Mouse (Mus musculus) liver, embryonic 14.5 days (tissue): ENCODE measurements around the gene Ccdc106. TPM values are rescaled to one million over a fixed set of nuclear protein-coding genes. Genes with fewer than 3 reads are reported as not detected.

Experiments
- ATAC-seq: fragments of 200-750 bp; cut with Nextera tagmentation; 2 replicates; pipeline ENCODE4 v1.8.0; 2017; ENCODE audit warnings: moderate number of reproducible peaks, mild to moderate bottlenecking, moderate library complexity; ENCODE audit not compliant: insufficient read depth
- DNase-seq, 3 experiments: peaks; one replicate each; pipeline ENCODE4 v3.0.0-alpha.2; 2012 to 2013; ENCODE audit warnings: low read depth in 3 of 3, low spot score in 3 of 3
- H3K27ac ChIP-seq: fragments of 300-500 bp; sonication (generic); 2 replicates; pipeline ENCODE4 v1.5.1; 2014; ENCODE audit warnings: moderate library complexity, mild to moderate bottlenecking, control low read depth, inconsistent platforms
- H3K27me3 ChIP-seq: fragments of 300-500 bp; sonication (generic); 2 replicates; pipeline ENCODE4 v1.6.1; 2014; ENCODE audit warnings: mild to moderate bottlenecking, low read length, moderate library complexity; ENCODE audit not compliant: control insufficient read depth, insufficient read depth
- H3K36me3 ChIP-seq: fragments of 300-500 bp; sonication (generic); replicated peaks from 2 replicates; pipeline ENCODE4 v1.6.1; 2014; ENCODE audit warnings: low read depth; ENCODE audit not compliant: control insufficient read depth, insufficient read depth
- H3K4me1 ChIP-seq, 2 experiments: fragments of 200-500 bp in 1 of 2; fragments of 300-500 bp in 1 of 2; sonication (generic) in 1 of 2; replicated peaks; 2 replicates each; pipeline ENCODE4 v1.6.1; 2012 to 2014; ENCODE audit warnings: antibody characterized with exemption in 1 of 2, inconsistent platforms in 1 of 2, low read length in 1 of 2; ENCODE audit not compliant: control insufficient read depth in 2 of 2, insufficient read depth in 2 of 2
- H3K4me2 ChIP-seq: fragments of 300-500 bp; sonication (generic); 2 replicates; pipeline ENCODE4 v1.6.1; 2014; ENCODE audit warnings: low read depth, mild to moderate bottlenecking, control low read depth, moderate library complexity
- H3K4me3 ChIP-seq, 2 experiments: fragments of 200-500 bp in 1 of 2; fragments of 300-500 bp in 1 of 2; sonication (generic) in 1 of 2; 2 replicates each; pipeline ENCODE4 v1.5.1; 2012 to 2014; ENCODE audit warnings: low read depth in 2 of 2, low read length in 2 of 2, mild to moderate bottlenecking in 2 of 2, control low read depth in 1 of 2, inconsistent platforms in 1 of 2, moderate library complexity in 1 of 2; ENCODE audit not compliant: insufficient read depth in 1 of 2
- H3K9ac ChIP-seq: fragments of 300-500 bp; sonication (generic); replicated peaks from 2 replicates; pipeline ENCODE4 v1.6.1; 2014; ENCODE audit warnings: mild to moderate bottlenecking, control low read depth, moderate library complexity
- H3K9me3 ChIP-seq: fragments of 300-500 bp; sonication (generic); 2 replicates; pipeline ENCODE4 v1.6.1; 2016; ENCODE audit warnings: low read length, mixed read lengths; ENCODE audit not compliant: control insufficient read depth
- CTCF ChIP-seq: IDR thresholded peaks from 2 replicates; pipeline ENCODE4 v1.5.1; 2016; ENCODE audit warnings: antibody characterized with exemption, low read depth, control low read depth
- EP300 ChIP-seq: IDR thresholded peaks from 2 replicates; pipeline ENCODE4 v1.6.1; 2016; ENCODE audit warnings: antibody characterized with exemption, low read depth
- WGBS: fragments of 180-500 bp; shearing (Covaris S2); extraction: QIAGEN DNeasy Blood & Tissue Kit; methylation state at CpG from one replicate; pipeline ENCODE4 v1.1.7; 2014; ENCODE audit not compliant: insufficient replicate concordance; 5-methylcytosine and 5-hydroxymethylcytosine counted together
- polyA plus RNA-seq, 2 experiments: library from polyadenylated mRNA; depleted of rRNA in 1 of 2; stranded (reverse) in 1 of 2; unstranded in 1 of 2; fragments of >200 nt; fragmentation: Nextera tagmentation in 1 of 2; extraction: Ambion mirVana in 1 of 2; gene quantifications; 2 replicates each; pipeline versions ENCODE4 v1.2.1 to v1.2.3; 2012 to 2014

Gene Ccdc106
- polyA plus RNA-seq, 2 experiments = 0.24 to 0.64 TPM

DNA sequence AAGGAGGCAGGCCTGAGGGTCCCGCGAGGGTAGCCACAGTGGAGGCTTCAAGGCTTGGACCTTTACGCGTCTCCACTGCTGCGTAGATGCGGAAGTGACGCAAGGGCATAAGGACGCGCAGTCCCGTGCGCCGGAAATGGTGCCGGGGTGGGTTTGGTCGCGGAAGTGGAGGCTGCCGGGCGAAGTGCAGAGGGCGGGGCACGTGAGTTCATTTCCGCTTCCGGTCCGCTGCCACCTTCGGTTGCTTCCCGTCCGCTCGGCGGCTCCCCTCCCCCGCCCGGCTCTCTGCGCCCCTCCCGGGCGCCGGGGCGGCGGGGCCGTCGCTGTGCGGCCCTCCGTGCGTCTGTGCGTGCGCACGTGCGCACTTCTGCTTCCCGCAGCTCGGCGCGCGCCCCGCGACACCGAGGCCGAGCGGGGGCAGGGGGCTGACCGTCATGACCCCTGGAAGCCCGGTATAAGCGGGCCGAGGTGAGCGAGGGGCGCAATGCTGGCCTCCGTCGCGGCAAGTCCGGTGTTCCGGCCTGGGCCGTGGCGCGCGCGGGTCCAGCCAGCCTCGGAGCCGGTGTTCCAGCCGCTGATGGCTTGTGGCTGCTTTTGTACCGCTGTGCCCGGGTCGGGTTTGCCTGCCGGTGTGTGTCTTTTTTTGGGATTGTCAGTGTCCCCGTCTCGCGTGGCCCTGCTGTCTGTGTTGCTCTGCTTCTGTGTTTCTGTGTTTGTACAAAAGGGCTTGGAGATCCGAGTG, 59.8 kb downstream of the Ccdc106 start, which contains the start of gene Epn1:
TSS of gene Epn1 (plus strand) at position 226 of the 742 bp plus-strand sequence.
- peak within 1 kb of the TSS; percentile 92 for H3K27ac ChIP-seq
- TF ChIP-seq EP300 = no peak
- 0 out of 2 replicates have a peak, but pooled peaks have one; percentile 2 for TF ChIP-seq CTCF
- H3K36me3 ChIP-seq = peaks cover 60% of the 10 kb centered on the region
- WGBS = 0% methylated on average over 68 of the region's 81 CpGs
- H3K9ac ChIP-seq = peak within 1 kb of the TSS; percentile 92
- H3K4me3 ChIP-seq = peak within 1 kb of the TSS; percentile 90 to 100
- H3K27me3 ChIP-seq = no peaks in the 10 kb centered on the region
- ATAC-seq (peak; percentile 86), DNase-seq (peak; percentile 89 to 92 (median 90))
- H3K9me3 ChIP-seq = no peaks in the 10 kb centered on the region
- peak within 1 kb of the TSS; percentile 92 for H3K4me2 ChIP-seq
- H3K4me1 ChIP-seq = peaks cover 19 to 34% of the 10 kb centered on the region in 2 experiments

DNA sequence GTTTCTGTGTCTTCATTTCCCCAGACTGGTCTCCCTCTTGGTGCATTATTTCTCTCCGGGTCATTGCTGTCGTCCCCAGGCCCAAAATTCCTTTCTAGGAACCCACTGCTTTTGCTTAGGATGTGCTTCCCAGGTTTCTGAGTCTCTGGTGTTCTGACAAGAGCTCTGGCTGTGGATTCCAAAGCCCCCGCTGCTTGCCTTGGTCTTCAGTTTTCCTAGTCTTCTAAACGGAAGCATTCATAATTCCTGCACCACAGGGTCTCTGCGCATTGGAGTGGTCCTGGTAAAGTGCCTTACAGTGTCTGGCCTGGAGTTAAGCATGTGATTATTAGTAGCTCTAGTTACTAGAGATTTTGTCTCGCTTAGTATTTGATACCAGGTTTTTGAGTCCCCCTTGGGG, 60.5 kb downstream of the Ccdc106 start:
- Histone ChIP-seq H3K36me3 (peaks cover 61% of the 10 kb centered on the region), H3K9ac (peak overlapping the region; percentile 92), H3K27me3 (no peaks in the 10 kb centered on the region), H3K27ac (peak overlapping the region; percentile 92), H3K9me3 (no peaks in the 10 kb centered on the region), H3K4me3 (peak overlapping the region; percentile 90 to 100), H3K4me1 (peaks cover 19 to 33% of the 10 kb centered on the region in 2 experiments), H3K4me2 (peak overlapping the region; percentile 92)
- 5% methylated on average over 6 of the region's 6 CpGs for WGBS
- DNase-seq (no peak), ATAC-seq (no peak)
- TF ChIP-seq EP300 = no peak
- TF ChIP-seq CTCF = no peak

DNA sequence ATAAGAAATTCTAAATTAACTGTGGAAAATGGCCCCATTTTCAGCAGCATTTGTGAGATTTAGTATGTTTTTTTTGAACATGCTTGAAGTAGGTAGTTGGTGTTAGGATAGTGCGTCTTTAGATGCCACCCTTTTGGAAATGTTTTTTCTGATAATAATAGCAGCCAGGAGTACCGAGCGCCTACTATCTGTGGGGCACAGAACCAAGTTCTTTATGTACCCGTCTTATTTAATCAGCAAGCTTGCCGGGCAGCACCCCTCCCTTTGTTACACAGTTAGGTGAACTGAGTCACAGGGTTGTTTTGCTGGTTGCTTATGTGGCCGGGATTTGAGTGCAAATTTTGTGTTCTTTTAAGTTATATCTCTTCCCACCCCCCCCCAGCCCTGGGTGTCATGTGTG, 60.9 kb downstream of the Ccdc106 start:
- peak overlapping the region; percentile 92 for H3K4me2 ChIP-seq
- DNase-seq (peak; percentile 66 to 71 (median 71)), ATAC-seq (peak; percentile 47)
- H3K36me3 ChIP-seq = peaks cover 62% of the 10 kb centered on the region
- peak overlapping the region; percentile 92 for H3K9ac ChIP-seq
- 7% methylated on average over 6 of the region's 6 CpGs for WGBS
- no peaks in the 10 kb centered on the region for H3K9me3 ChIP-seq
- TF ChIP-seq CTCF (peak; percentile 27; the same call in 1 of the 2 replicates), EP300 (peak; percentile 63)
- peak overlapping the region; percentile 92 for H3K27ac ChIP-seq
- peak overlapping the region; percentile 90 to 100 for H3K4me3 ChIP-seq
- H3K27me3 ChIP-seq = no peaks in the 10 kb centered on the region
- H3K4me1 ChIP-seq = peaks cover 18 to 29% of the 10 kb centered on the region in 2 experiments

DNA sequence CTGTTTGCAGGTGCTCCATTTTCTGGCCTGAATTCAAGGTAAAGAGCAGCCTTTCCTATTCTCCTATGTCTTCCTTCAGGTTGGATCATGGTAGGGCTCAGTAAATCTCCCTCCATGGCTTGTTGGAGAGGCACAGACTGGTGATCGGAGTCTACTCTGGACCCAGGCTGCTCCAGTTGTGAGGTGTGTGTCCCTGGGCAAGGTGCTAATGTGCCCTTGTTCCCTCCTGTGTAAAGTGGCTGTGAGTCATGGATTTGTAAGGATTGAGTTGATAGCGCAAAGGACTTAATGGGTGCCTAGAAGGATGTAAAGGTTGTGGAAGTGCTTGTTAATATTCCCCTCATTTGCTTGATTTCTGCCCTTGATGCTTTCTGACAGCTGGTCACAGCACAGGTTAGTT, 61.6 kb downstream of the Ccdc106 start:
- ATAC-seq (no peak), DNase-seq (no peak)
- TF ChIP-seq CTCF = no peak
- no peak for TF ChIP-seq EP300
- Histone ChIP-seq H3K27ac (peak overlapping the region; percentile 92), H3K4me2 (peak overlapping the region; percentile 92), H3K4me3 (peak overlapping the region; percentile 90 to 100), H3K9me3 (no peaks in the 10 kb centered on the region), H3K36me3 (peaks cover 60% of the 10 kb centered on the region), H3K9ac (peak overlapping the region; percentile 92), H3K27me3 (no peaks in the 10 kb centered on the region), H3K4me1 (peaks cover 11 to 23% of the 10 kb centered on the region in 2 experiments)
- 90% methylated on average over 2 of the region's 2 CpGs for WGBS

DNA sequence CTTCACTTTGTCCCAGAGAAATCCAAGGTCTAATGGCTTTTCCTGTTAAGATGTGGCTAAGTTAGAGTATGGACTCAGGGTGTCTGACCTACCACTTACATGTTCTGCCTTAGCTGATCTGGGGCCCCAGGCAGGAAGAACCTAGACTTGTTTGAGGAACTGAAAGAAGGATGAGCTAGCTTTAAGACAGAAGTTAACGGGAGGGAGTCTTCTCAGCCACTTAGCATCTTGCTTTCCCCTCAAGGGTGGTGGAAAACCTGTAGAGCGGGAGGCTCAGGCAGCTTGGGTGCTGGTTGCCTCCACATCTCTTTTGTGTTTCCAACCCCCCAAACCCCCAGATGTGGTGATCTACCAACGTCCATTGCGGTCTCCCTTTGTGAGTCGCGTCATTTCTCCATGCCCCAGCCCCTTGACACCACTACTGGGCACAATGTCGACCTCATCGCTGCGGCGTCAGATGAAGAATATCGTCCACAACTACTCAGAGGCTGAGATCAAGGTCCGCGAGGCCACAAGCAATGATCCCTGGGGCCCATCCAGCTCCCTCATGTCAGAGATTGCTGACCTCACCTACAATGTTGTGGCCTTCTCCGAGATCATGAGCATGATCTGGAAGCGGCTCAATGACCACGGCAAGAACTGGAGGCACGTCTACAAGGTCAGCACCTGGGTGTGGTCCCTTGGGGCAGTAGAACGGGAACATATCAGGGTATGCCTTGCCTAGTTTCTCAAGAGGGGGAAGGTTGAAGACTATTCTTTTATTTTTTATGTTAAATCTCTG, 63.2 kb downstream of the Ccdc106 start:
- peak overlapping the region; percentile 31; the same call in 1 of the 2 replicates for H3K9ac ChIP-seq
- H3K4me3 ChIP-seq = 0 out of 4 replicates have a peak overlapping the region, but pooled peaks of 1 of the 2 experiments have one; percentile 12
- peak overlapping the region; percentile 92 for H3K4me2 ChIP-seq
- H3K36me3 ChIP-seq = peaks cover 56% of the 10 kb centered on the region
- 81% methylated on average over 18 of the region's 18 CpGs for WGBS
- H3K27me3 ChIP-seq = no peaks in the 10 kb centered on the region
- DNase-seq = no peak
- H3K9me3 ChIP-seq = no peaks in the 10 kb centered on the region
- TF ChIP-seq EP300 = no peak
- TF ChIP-seq CTCF = no peak
- H3K27ac ChIP-seq = no peak overlapping the region; the same call in 1 of the 2 replicates
- H3K4me1 ChIP-seq = peaks cover 8 to 20% of the 10 kb centered on the region in 2 experiments
- ATAC-seq = no peak
